Mouse (Mus musculus) right cerebral cortex, postnatal 4 days (tissue): ENCODE data around the gene Szrd1.
A peak's percentile ranks its signal among the peaks of the same experiment; 100 is the strongest.

ENCODE experiments used
- DNase-seq: peaks from one replicate; pipeline ENCODE4 v3.0.0-alpha.2; 2022

Gene Szrd1

DNA sequence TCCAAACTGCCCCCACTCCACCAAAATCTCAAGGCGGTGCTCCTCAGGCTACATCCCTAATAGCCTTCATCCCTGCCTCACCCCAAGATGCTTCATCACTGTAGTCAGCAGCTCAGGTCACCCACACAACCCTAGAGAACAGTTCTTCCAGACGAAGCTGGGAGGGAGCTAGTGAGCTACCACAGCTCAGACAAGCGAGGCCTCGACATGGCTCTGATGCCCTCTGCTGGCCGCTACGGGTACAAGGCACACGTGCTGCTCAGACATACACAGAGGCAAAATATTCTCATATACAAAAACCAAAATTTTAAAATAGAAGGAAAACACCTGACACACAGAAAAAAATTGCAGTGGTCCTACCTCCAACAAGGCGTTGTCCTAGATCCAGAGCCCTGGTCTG, 74.5 kb downstream of the Szrd1 start:
- DNase-seq = peak; percentile 82

DNA sequence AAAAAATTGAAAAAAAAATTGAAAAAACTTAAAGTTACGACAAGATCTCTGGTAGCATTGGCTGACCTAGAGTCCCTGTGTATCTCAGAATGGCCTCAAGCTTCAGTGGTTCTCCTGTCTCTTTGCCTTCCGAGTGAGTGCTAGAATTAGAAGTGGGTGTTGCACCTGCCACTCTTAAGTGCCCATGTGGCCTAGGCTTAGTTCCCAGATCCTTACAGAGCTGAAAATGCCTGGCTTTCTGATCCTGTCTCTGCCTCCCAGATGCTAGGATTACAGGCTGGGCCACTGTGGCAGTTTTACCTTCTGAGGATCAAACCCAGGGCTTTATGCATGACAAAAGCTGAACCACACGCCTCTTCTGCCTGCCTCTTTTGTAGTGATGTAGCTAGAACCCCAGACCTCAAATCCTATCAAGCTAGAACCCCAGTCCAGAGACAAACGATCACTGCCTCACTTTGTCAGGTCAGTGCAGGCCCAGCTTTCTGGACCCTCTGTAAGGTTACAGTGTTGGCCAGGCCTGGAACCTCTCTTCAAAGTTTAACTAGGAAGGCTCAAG, 75.4 kb downstream of the Szrd1 start:
- no peak for DNase-seq
